Mouse (Mus musculus): ENCODE results near the gene Sgms1.
A peak's percentile ranks its signal among the peaks of the same experiment; 100 is the strongest.
"Not testable (repeated sequence)": the region's sequence is repeated elsewhere in the genome, so short reads cannot be mapped to it uniquely, and the experiment has no call there.

Gene Sgms1

GRCm38 (mm10) chr19:32137904-32138303, 251.6 kb downstream of the Sgms1 start:
- DNase-seq (ENCODE audit: low spot score in 2 of 2), result no peak

GRCm38 (mm10) chr19:32136888-32137625, 252.5 kb downstream of the Sgms1 start:
- DNase-seq (ENCODE audit: low spot score in 2 of 2), result no peak

GRCm38 (mm10) chr19:32131707-32132488, 257.6 kb downstream of the Sgms1 start:
- DNase-seq (ENCODE audit: low spot score in 2 of 2), result not testable (repeated sequence)

- no peak for DNase-seq (ENCODE audit: low spot score in 2 of 2)
Measured at GRCm38 (mm10) chr19:32129281-32129680, 260.2 kb downstream of the Sgms1 start.

- no peak for DNase-seq (ENCODE audit: low spot score in 2 of 2)
Measured at GRCm38 (mm10) chr19:32127180-32127850, 262.2 kb downstream of the Sgms1 start.

- DNase-seq (ENCODE audit: low spot score in 2 of 2), result no peak
Measured at GRCm38 (mm10) chr19:32124155-32124554, 265.4 kb downstream of the Sgms1 start.

- no peak for DNase-seq (ENCODE audit: low spot score in 2 of 2)
Measured at GRCm38 (mm10) chr19:32123196-32123595, 266.3 kb downstream of the Sgms1 start.

GRCm38 (mm10) chr19:32120798-32121197, 268.7 kb downstream of the Sgms1 start:
- no peak for DNase-seq (ENCODE audit: low spot score in 2 of 2)

- DNase-seq (ENCODE audit: low spot score in 2 of 2), result no peak
Measured at GRCm38 (mm10) chr19:32119666-32120065, 269.8 kb downstream of the Sgms1 start.

GRCm38 (mm10) chr19:32118496-32118895, 271.0 kb downstream of the Sgms1 start:
- no peak for DNase-seq (ENCODE audit: low spot score in 2 of 2)

- no peak for DNase-seq (ENCODE audit: low spot score in 2 of 2)
Measured at GRCm38 (mm10) chr19:32117484-32118018, 272.0 kb downstream of the Sgms1 start.

- DNase-seq (ENCODE audit: low spot score in 2 of 2), result no peak
Measured at GRCm38 (mm10) chr19:32111866-32112790, 277.4 kb downstream of the Sgms1 start.

GRCm38 (mm10) chr19:32107771-32108306, 281.7 kb downstream of the Sgms1 start, which contains the start of gene Asah2:
TSS of gene Asah2 (minus strand) at chr19:32108211.
- DNase-seq (ENCODE audit: low spot score in 2 of 2), result peak; percentile 39 to 51

- DNase-seq (ENCODE audit: low spot score in 2 of 2), result no peak
Measured at GRCm38 (mm10) chr19:32106750-32107149, 282.8 kb downstream of the Sgms1 start.

GRCm38 (mm10) chr19:32104217-32104616, 285.3 kb downstream of the Sgms1 start:
- DNase-seq (ENCODE audit: low spot score in 2 of 2), result no peak

- no peak for DNase-seq (ENCODE audit: low spot score in 2 of 2)
Measured at GRCm38 (mm10) chr19:32102976-32103300, 286.6 kb downstream of the Sgms1 start.

- no peak for DNase-seq (ENCODE audit: low spot score in 2 of 2)
Measured at GRCm38 (mm10) chr19:32102294-32102975, 287.1 kb downstream of the Sgms1 start.

- DNase-seq (ENCODE audit: low spot score in 2 of 2), result no peak
Measured at GRCm38 (mm10) chr19:32098582-32098981, 290.9 kb downstream of the Sgms1 start.

GRCm38 (mm10) chr19:32092358-32092757, 297.2 kb downstream of the Sgms1 start:
- no peak for DNase-seq (ENCODE audit: low spot score in 2 of 2)

GRCm38 (mm10) chr19:32090804-32091203, 298.7 kb downstream of the Sgms1 start:
- DNase-seq (ENCODE audit: low spot score in 2 of 2), result no peak

All from frontal cortex, postnatal 25 days (tissue).